8 mouse cellular contexts compared by ENCODE assay signal in genomic region chr3:89613526-89614523, GRCm38 (mm10).
DNase-seq lines count a peak whose midpoint lies in the region; ATAC-seq lines count a peak whose summit lies in the region.

No protein-coding gene starts in this region.

- no peak overlapping the region for H3K4me2 ChIP-seq in hindbrain, embryonic 11.5 days (replicated peaks; ENCODE audit: low read depth, low read length)

- no peaks in the 10 kb centered on the region for H3K36me3 ChIP-seq in hindbrain, embryonic 11.5 days (ENCODE audit: control insufficient read depth, insufficient read depth, low read length)

- no peak overlapping the region for H3K4me3 ChIP-seq in hindbrain, embryonic 11.5 days (ENCODE audit: low read depth, low read length)

- peaks cover 3% of the 10 kb centered on the region; the same call in 1 of the 2 replicates for H3K4me1 ChIP-seq in hindbrain, embryonic 11.5 days (replicated peaks; ENCODE audit: control insufficient read depth, insufficient read depth, low read length)

- H3K9ac ChIP-seq in hindbrain, embryonic 11.5 days (ENCODE audit: low read depth, low read length), result no peak overlapping the region

- no peaks in the 10 kb centered on the region for H3K9me3 ChIP-seq in hindbrain, embryonic 11.5 days (ENCODE audit: control insufficient read depth, low read length)

- DNase-seq in spleen, adult 18-20 months, result peak; percentile 6 to 15
- DNase-seq in spleen, postnatal 14 days (ENCODE audit: low spot score in 2 of 2), result no peak
- peak; percentile 58 for DNase-seq in hindbrain, embryonic 11.5 days (ENCODE audit: low spot score)
- DNase-seq in layer of hippocampus, adult 8-10 months (ENCODE audit: low spot score in 2 of 2), result peak; percentile 64 to 78
- DNase-seq in lung, postnatal 14 days, result peak; percentile 70
- DNase-seq in right cerebral cortex, postnatal 25 days, result peak; percentile 61
- no peak for DNase-seq in B cell, adult 2 months

- WGBS in hindbrain, embryonic 11.5 days, result 61% methylated on average over 18 of the region's 18 CpGs

- H3K27ac ChIP-seq in hindbrain, embryonic 11.5 days (ENCODE audit: low read depth, low read length), result peak overlapping the region; percentile 58

- peak; percentile 86 for ATAC-seq in frontal cortex, adult (ENCODE audit: low TSS enrichment)
- peak; percentile 70 for ATAC-seq in hindbrain, embryonic 11.5 days (ENCODE audit: low FRiP score)

- no peaks in the 10 kb centered on the region for H3K27me3 ChIP-seq in hindbrain, embryonic 11.5 days (ENCODE audit: control insufficient read depth, insufficient read depth, low read length)

Comparison
In these comparisons a context has a peak if more than half of its experiments do, and no peak if none do; other contexts are left out.
1. DNase-seq: peak in spleen, adult 18-20 months (2 of 2), hindbrain, embryonic 11.5 days (single experiment), layer of hippocampus, adult 8-10 months (2 of 2), lung, postnatal 14 days (single experiment) and right cerebral cortex, postnatal 25 days (single experiment); none in spleen, postnatal 14 days (0 of 2) and B cell, adult 2 months (0 of 2).